Mouse (Mus musculus) limb, embryonic 12.5 days (tissue): Measurements from ENCODE around the gene Cebpzos. TPM values are rescaled to one million over a fixed set of nuclear protein-coding genes. Genes with fewer than 3 reads are reported as not detected.

Experiments
- ATAC-seq: fragments of 200-750 bp; cut with Nextera tagmentation; 2 replicates; pipeline ENCODE4 v1.8.0; 2017; ENCODE audit warnings: low read depth, moderate TSS enrichment; ENCODE audit not compliant: insufficient number of reproducible peaks, insufficient read depth, low FRiP score, low TSS enrichment
- H3K27ac ChIP-seq: fragments of 300-500 bp; sonication (generic); 2 replicates; pipeline ENCODE4 v1.5.1; 2016; ENCODE audit warnings: mild to moderate bottlenecking, moderate library complexity
- H3K27me3 ChIP-seq: fragments of 300-500 bp; sonication (generic); 2 replicates; pipeline ENCODE4 v1.6.1; 2016; ENCODE audit warnings: mild to moderate bottlenecking, moderate library complexity
- H3K36me3 ChIP-seq: fragments of 300-500 bp; sonication (generic); 2 replicates; pipeline ENCODE4 v1.6.1; 2016; ENCODE audit warnings: mild to moderate bottlenecking, moderate library complexity
- H3K4me1 ChIP-seq: fragments of 300-500 bp; sonication (generic); replicated peaks from 2 replicates; pipeline ENCODE4 v1.6.1; 2016
- H3K4me2 ChIP-seq: fragments of 300-500 bp; sonication (generic); 2 replicates; pipeline ENCODE4 v1.6.1; 2016; ENCODE audit warnings: mild to moderate bottlenecking, moderate library complexity
- H3K4me3 ChIP-seq: fragments of 300-500 bp; sonication (generic); replicated peaks from 2 replicates; pipeline ENCODE4 v1.5.1; 2016; ENCODE audit warnings: mild to moderate bottlenecking
- H3K9ac ChIP-seq: fragments of 300-500 bp; sonication (generic); replicated peaks from 2 replicates; pipeline ENCODE4 v1.6.1; 2016; ENCODE audit warnings: mild to moderate bottlenecking, moderate library complexity
- H3K9me3 ChIP-seq: fragments of 300-500 bp; sonication (generic); 2 replicates; pipeline ENCODE4 v1.6.1; 2016; ENCODE audit warnings: mild to moderate bottlenecking, moderate library complexity
- WGBS: fragments of 180-500 bp; shearing (Covaris S2); methylation state at CpG from one replicate; pipeline ENCODE4 v1.1.7; 2016; 5-methylcytosine and 5-hydroxymethylcytosine counted together
- polyA plus RNA-seq: library from polyadenylated mRNA; unstranded; fragments of >200 nt; fragmentation: Nextera tagmentation; extraction: Ambion mirVana; gene quantifications from 2 replicates; pipeline ENCODE4 v1.2.1, GENCODE M21; 2016

Cebpzos gene
- polyA plus RNA-seq, result 106 and 107 TPM in 2 replicates

DNA sequence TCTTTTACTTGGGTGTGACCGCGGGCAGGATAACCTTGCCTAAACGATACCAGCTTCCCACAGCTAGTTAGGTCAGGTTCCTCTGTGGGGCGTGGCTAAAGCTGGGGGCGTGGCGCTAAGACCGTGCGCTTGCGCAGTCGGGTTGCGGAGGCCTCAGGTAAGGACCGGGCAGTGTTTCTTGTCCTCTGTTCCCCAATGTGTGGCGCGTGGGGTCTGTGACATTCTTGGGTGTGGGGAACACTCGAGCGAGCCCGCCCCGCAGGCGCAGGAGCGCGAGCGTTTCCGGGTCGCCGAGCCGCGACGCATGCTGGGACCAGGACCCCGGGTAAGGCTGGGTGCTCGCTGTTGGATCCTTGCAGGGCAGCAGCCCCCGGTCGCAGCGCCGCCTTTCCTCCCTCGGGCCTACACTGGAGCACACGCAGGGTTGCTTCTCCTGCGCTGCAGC lies at the start of gene Cebpzos:
Gene Cebpzos, plus strand, starts transcription at position 132 of the 445 bp plus-strand sequence.
- H3K9me3 ChIP-seq, result no peaks in the 10 kb centered on the region
- H3K9ac ChIP-seq, result peak within 1 kb of the TSS; percentile 74
- peak within 1 kb of the TSS; percentile 90 for H3K27ac ChIP-seq
- H3K36me3 ChIP-seq, result peaks cover 26% of the 10 kb centered on the region
- no peaks in the 10 kb centered on the region for H3K27me3 ChIP-seq
- WGBS, result under 1% methylated on average over 37 of the region's 37 CpGs
- H3K4me2 ChIP-seq, result peak within 1 kb of the TSS; percentile 70
- ATAC-seq, result peak; percentile 94
- peaks cover 8% of the 10 kb centered on the region; the same call in 1 of the 2 replicates for H3K4me1 ChIP-seq
- H3K4me3 ChIP-seq, result peak within 1 kb of the TSS; percentile 68

GRCm38 (mm10) chr17:78873886-78874285 lies 42.4 kb upstream of the Cebpzos start:
- Histone ChIP-seq H3K4me2 (no peak overlapping the region), H3K27ac (no peak overlapping the region), H3K9me3 (no peaks in the 10 kb centered on the region), H3K4me3 (no peak overlapping the region), H3K4me1 (no peaks in the 10 kb centered on the region), H3K27me3 (no peaks in the 10 kb centered on the region), H3K36me3 (peaks cover 56% of the 10 kb centered on the region), H3K9ac (no peak overlapping the region)
- no peak for ATAC-seq
- 87% methylated on average over 6 of the region's 6 CpGs for WGBS

- peaks cover 9% of the 10 kb centered on the region for H3K36me3 ChIP-seq
- H3K9me3 ChIP-seq, result no peaks in the 10 kb centered on the region
- peak; percentile 76 for ATAC-seq
- peak overlapping the region; percentile 73 for H3K4me2 ChIP-seq
- peak overlapping the region; percentile 77 for H3K27ac ChIP-seq
- H3K4me3 ChIP-seq, result peak overlapping the region; percentile 61
- peak overlapping the region; percentile 72 for H3K9ac ChIP-seq
- 13% methylated on average over 5 of the region's 7 CpGs for WGBS
- H3K4me1 ChIP-seq, result peaks cover 12% of the 10 kb centered on the region
- no peaks in the 10 kb centered on the region for H3K27me3 ChIP-seq
These were observed 34.4 kb upstream of the Cebpzos start for GRCm38 (mm10) chr17:78881878-78882304.

- 4% methylated on average over 28 of the region's 28 CpGs for WGBS
- H3K9ac ChIP-seq, result peak within 1 kb of the TSS; percentile 72
- peak within 1 kb of the TSS; percentile 73 for H3K4me2 ChIP-seq
- ATAC-seq, result peak; percentile 93
- H3K4me3 ChIP-seq, result peak within 1 kb of the TSS; percentile 61
- peaks cover 4% of the 10 kb centered on the region for H3K36me3 ChIP-seq
- peaks cover 12% of the 10 kb centered on the region for H3K4me1 ChIP-seq
- no peaks in the 10 kb centered on the region for H3K27me3 ChIP-seq
- H3K9me3 ChIP-seq, result no peaks in the 10 kb centered on the region
- peak within 1 kb of the TSS; percentile 77 for H3K27ac ChIP-seq
These were observed 33.7 kb upstream of the Cebpzos start, which contains the start of gene Eif2ak2 for GRCm38 (mm10) chr17:78882401-78883112. TSS of gene Eif2ak2 (minus strand) at chr17:78882573.

GRCm38 (mm10) chr17:78883291-78883690 lies 33.0 kb upstream of the Cebpzos start:
- Histone ChIP-seq H3K9me3 (no peaks in the 10 kb centered on the region), H3K4me2 (no peak overlapping the region), H3K36me3 (peaks cover 4% of the 10 kb centered on the region), H3K27me3 (no peaks in the 10 kb centered on the region), H3K4me3 (no peak overlapping the region), H3K4me1 (peaks cover 12% of the 10 kb centered on the region), H3K27ac (no peak overlapping the region), H3K9ac (no peak overlapping the region)
- WGBS, result 82% methylated on average over 4 of the region's 4 CpGs
- ATAC-seq, result no peak

GRCm38 (mm10) chr17:78885286-78886065 lies 30.8 kb upstream of the Cebpzos start:
- Histone ChIP-seq H3K4me3 (no peak overlapping the region), H3K9ac (no peak overlapping the region), H3K4me2 (no peak overlapping the region), H3K36me3 (no peaks in the 10 kb centered on the region), H3K27me3 (no peaks in the 10 kb centered on the region), H3K9me3 (no peaks in the 10 kb centered on the region), H3K27ac (no peak overlapping the region), H3K4me1 (peaks cover 12% of the 10 kb centered on the region)
- no peak for ATAC-seq
- WGBS, result 78% methylated on average over 5 of the region's 5 CpGs

GRCm38 (mm10) chr17:78888554-78888953 lies 27.7 kb upstream of the Cebpzos start:
- Histone ChIP-seq H3K27me3 (no peaks in the 10 kb centered on the region), H3K9ac (no peak overlapping the region), H3K9me3 (no peaks in the 10 kb centered on the region), H3K4me3 (no peak overlapping the region), H3K36me3 (no peaks in the 10 kb centered on the region), H3K27ac (no peak overlapping the region), H3K4me1 (no peaks in the 10 kb centered on the region), H3K4me2 (no peak overlapping the region)
- ATAC-seq, result no peak
- WGBS, result 85% methylated on average over 4 of the region's 4 CpGs

- Histone ChIP-seq H3K27ac (no peak overlapping the region), H3K4me2 (no peak overlapping the region), H3K36me3 (no peaks in the 10 kb centered on the region), H3K27me3 (no peaks in the 10 kb centered on the region), H3K9me3 (no peaks in the 10 kb centered on the region), H3K4me3 (no peak overlapping the region), H3K4me1 (no peaks in the 10 kb centered on the region), H3K9ac (no peak overlapping the region)
- ATAC-seq, result no peak
- WGBS, result 58% methylated on average over 3 of the region's 3 CpGs
These were observed 27.1 kb upstream of the Cebpzos start for GRCm38 (mm10) chr17:78889184-78889583.

DNA sequence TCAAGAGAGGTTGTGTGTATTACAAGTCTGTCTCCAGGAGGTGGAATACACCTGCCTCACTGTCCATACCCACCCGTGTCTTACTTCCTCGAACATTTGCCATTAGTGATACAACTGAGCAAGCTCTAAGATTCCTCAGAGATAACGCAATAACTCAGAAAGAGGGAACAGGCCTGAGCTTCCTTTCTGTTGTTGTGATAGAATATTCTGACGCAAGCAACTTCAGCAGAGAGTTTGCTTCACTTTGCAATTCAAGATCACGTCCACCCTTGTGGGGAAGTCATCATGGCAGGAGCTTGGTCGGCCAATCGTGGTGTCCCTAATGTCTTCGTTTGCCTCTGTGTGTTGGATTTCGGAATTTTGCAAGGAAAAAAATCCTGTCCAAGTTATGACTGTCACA lies 25.3 kb upstream of the Cebpzos start:
- Histone ChIP-seq H3K27me3 (no peaks in the 10 kb centered on the region), H3K9me3 (no peaks in the 10 kb centered on the region), H3K27ac (no peak overlapping the region), H3K9ac (no peak overlapping the region), H3K4me1 (no peaks in the 10 kb centered on the region), H3K4me2 (no peak overlapping the region), H3K4me3 (no peak overlapping the region), H3K36me3 (no peaks in the 10 kb centered on the region)
- no peak for ATAC-seq
- 82% methylated on average over 9 of the region's 9 CpGs for WGBS

DNA sequence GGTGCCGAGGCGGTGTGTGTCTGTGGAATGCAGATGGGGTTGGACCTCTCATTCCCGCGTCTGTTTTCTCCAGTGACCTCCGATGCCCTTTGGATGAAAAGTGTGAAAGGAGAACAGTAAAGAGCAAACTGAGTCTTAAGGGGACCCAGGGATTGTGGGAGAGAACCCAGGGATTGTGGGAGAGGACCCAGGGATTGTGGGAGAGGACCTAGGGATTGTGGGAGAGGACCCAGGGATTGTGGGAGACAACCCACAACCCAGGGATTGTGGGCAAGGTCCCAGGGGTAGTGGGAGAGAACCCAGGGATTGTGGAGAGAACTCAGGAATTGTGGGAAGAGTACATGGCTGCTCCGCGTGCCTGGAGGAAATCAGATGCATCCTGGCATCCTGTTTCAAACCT lies 21.3 kb upstream of the Cebpzos start:
- Histone ChIP-seq H3K9me3 (no peaks in the 10 kb centered on the region), H3K4me1 (no peaks in the 10 kb centered on the region), H3K27ac (no peak overlapping the region), H3K4me2 (no peak overlapping the region), H3K9ac (no peak overlapping the region), H3K36me3 (no peaks in the 10 kb centered on the region), H3K4me3 (no peak overlapping the region), H3K27me3 (no peaks in the 10 kb centered on the region)
- WGBS, result 86% methylated on average over 7 of the region's 7 CpGs
- no peak for ATAC-seq

DNA sequence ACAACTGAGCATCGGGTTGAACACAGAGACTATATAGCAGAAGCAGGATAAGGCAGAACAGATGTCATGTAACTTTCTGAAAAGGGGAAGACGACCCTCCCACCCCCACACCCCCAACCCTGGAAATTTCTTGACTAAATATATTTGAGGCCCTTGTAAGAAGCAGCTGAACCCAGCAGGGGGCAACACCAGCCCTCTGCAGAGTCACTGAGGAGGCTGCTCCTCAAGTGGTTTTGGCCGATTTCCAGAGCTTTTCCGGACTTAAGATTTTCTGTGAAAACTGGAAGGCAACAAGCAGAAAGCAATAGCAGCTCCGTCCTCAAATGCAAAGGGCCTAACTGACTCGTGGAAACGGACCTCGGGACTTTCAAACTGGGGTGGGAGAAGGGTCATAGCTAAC lies 20.9 kb upstream of the Cebpzos start:
- Histone ChIP-seq H3K27ac (no peak overlapping the region), H3K4me2 (peak overlapping the region; percentile 39), H3K27me3 (no peaks in the 10 kb centered on the region), H3K9ac (no peak overlapping the region), H3K36me3 (no peaks in the 10 kb centered on the region), H3K4me3 (no peak overlapping the region), H3K9me3 (no peaks in the 10 kb centered on the region), H3K4me1 (no peaks in the 10 kb centered on the region)
- ATAC-seq, result no peak
- WGBS, result 34% methylated on average over 8 of the region's 8 CpGs
